Mouse (Mus musculus) E14TG2a.4 (cell line): ENCODE data around the gene Arrdc4.

Experiments
- CTCF ChIP-seq: conservative IDR thresholded peaks from 2 replicates; pipeline ENCODE4 v1.5.1; 2014; ENCODE audit warnings: low read length
- NANOG ChIP-seq: IDR thresholded peaks from 2 replicates; pipeline ENCODE4 v1.6.1; 2014; ENCODE audit warnings: borderline replicate concordance, low read length, mixed read lengths
- POU5F1 ChIP-seq: IDR thresholded peaks from 2 replicates; pipeline ENCODE4 v1.6.1; 2014; ENCODE audit warnings: low read length, borderline replicate concordance

- TF ChIP-seq CTCF (no peak), POU5F1 (no peak), NANOG (no peak)
Measured at GRCm38 (mm10) chr7:68716926-68717325, 32.1 kb downstream of the Arrdc4 start.
